Mouse (Mus musculus) duodenum, adult 2 months (tissue): Measurements from ENCODE around the gene Ccdc78. TPM values are rescaled to one million over a fixed set of nuclear protein-coding genes. Genes with fewer than 3 reads are reported as not detected.

Experiments used
- polyA plus RNA-seq: library from polyadenylated mRNA; depleted of rRNA; stranded (reverse); fragments of >200 nt; gene quantifications from 2 replicates; pipeline ENCODE4 v1.2.3, GENCODE M21; 2012; ENCODE audit warnings: low replicate concordance; rRNA removed

Ccdc78 gene
- polyA plus RNA-seq: 0.06 TPM in 1 of 2 replicates, not detected in the other

DNA sequence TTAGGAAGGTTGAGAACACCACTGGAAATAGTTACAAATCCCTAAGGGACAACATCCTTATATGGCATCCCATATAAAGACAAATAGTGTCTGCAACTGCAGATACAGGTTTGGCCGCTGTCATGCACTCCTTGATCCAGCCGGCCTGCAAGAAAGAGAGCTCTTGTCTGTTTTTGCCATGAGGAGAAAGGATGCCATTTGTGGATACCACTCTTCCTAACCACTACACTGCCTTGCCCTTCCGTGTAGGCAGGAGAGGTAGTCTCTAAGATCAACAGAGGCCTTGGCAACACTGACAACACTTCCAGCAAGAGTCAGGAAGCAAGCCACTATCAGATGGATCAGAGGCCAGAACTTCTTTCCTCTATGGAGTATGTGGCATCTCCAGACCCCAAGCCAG, at the start of gene Ccdc78:
Gene Ccdc78 (plus strand): TSS at position 301 of the 400 bp plus-strand sequence.

GRCm38 (mm10) chr17:25754241-25754640, 32.1 kb upstream of the Ccdc78 start, which contains the start of gene Msln:
Gene Msln, minus strand, starts transcription at chr17:25754378.

GRCm38 (mm10) chr17:25773549-25774120, 12.7 kb upstream of the Ccdc78 start, which contains the start of gene Narfl:
Gene Narfl, plus strand, starts transcription at chr17:25773776.

GRCm38 (mm10) chr17:25785281-25785745, 1.1 kb upstream of the Ccdc78 start, which contains the start of gene Haghl:
Gene Haghl, minus strand, starts transcription at chr17:25785673.

GRCm38 (mm10) chr17:25792615-25793014, 6.2 kb downstream of the Ccdc78 start, which contains the start of gene Fam173a:
Gene Fam173a, minus strand, starts transcription at chr17:25792901.

GRCm38 (mm10) chr17:25795609-25796092, 9.3 kb downstream of the Ccdc78 start, which contains the start of gene AC134908.4:
Gene AC134908.4, minus strand, starts transcription at chr17:25795659.

GRCm38 (mm10) chr17:25796951-25797369, 10.6 kb downstream of the Ccdc78 start, which contains the start of gene Metrn:
Gene Metrn, minus strand, starts transcription at chr17:25797136.

DNA sequence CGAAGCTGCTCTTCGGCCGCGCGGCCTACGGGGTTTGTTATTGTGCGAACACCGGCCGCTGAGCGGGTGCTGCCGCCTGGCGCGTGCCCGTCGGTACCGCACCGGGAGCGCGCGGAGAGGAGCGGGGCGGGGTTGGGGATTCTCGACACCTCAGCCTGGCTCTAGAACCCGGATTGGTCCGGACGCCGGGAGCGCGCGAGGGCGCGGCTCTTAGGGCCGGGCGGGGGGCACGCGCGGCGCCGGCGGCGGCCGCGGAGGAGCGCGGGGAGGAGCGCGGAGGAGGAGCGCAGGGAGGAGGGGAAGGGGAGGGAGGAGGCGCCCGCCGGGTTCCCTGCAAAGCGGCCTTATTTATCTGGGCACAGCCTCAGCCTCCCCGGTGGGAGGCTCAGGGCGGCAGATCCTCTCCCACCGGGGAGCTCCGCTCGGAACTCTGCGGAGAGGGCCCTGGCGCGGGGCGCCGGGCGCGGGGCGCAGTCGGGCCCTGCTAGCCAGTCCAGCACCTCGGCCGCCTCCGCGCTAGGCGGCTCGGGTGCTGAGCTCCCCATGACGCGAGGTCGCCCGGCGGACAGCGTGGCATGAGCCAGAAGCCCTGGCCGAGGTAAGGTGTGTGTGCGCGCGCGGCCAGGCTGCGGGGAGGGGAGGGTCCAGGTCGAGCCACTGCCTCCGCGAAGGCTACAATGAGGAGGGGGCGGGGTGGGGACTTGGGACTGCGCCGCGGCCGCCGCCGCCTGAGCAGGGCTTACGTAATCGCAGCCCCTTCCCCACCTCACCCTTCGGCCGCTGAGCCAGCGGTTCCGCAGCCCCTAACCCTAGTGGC, 22.6 kb downstream of the Ccdc78 start, which contains the start of gene Fbxl16:
Gene Fbxl16 (plus strand): TSS at position 297 of the 817 bp plus-strand sequence.

DNA sequence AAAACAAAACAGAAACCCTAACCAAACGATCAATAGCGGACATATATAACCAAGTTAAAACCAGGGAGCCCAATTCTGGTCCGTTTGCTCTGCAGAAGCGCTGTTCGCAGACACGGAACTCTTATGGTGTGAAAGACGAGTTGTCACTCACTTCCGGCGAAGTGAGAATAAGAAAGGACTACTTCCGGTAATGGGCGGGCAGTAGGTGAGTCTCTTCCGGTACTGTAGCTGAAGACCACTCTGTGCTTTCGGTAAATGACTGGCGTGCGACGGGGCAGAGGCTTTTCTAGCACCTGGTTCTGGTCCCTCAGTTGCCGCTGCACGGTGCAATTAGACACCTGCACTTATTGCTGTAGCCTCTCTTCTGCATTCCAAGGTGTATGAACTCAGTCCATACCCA, 37.1 kb downstream of the Ccdc78 start, which contains the start of gene Wdr24:
Gene Wdr24 (plus strand): TSS at position 176 of the 400 bp plus-strand sequence.

DNA sequence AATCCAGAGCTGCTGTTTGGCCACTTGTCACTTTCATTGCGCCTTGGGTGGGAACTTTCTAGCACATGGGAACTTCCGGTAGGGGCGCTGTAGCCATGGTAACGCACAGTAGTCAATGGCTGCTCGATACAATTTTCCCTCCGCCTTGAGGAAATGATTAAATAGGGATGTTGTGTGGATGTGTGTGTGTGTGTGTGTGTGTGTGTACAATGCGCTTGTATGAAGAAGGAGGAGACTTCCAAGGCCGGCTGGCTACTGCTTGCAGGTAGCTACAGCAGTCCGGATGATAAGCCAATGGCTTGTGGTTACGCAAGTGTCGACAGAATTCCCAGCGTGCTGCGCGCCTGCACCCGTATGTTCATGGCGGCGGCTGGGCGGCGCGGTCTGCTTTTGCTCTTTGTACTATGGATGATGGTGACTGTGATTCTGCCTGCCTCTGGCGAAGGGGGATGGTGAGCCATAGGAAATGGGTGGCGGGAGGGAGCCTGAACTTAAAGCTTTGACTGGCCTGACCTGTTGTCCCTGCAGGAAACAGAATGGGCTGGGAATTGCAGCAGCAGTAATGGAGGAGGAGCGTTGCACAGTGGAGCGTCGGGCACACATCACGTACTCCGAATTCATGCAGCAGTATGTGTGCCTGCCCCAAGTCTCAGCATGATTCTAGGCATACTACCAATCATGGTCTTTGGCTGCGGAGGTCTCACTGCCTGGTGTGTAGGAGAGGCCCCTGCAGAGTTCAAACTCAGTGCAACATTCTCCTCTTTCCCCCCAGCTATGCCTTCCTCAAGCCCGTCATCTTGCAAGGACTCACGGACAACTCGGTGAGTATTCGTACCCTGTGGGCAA, 42.6 kb downstream of the Ccdc78 start, which contains the start of gene Jmjd8:
Gene Jmjd8 (plus strand): TSS at position 156 of the 846 bp plus-strand sequence.

GRCm38 (mm10) chr17:25833291-25833663, 46.9 kb downstream of the Ccdc78 start, which contains the start of gene Stub1:
Gene Stub1, minus strand, starts transcription at chr17:25833404.

DNA sequence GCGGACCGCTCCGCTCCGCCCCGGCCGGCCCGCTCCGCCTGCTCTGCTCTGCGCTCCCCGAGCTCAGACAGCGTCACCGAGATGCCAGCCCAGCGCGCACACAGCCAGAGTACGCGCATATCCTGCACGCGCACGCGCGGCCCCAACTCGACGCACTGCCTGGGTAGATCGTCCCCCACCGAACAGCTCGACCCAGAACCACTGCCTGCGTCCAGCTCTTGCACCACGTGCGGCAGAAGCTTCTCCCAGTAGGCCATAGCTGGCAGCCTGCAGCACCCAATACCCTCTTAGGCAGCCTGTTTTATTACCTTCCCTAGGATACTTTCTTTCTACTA, 50.7 kb downstream of the Ccdc78 start, which contains the start of gene Rhbdl1:
Gene Rhbdl1 (minus strand): TSS at position 220 of the 335 bp plus-strand sequence.

Other genes starting within 250 kb of the Ccdc78 start
- gene Sox8, start 215.9 kb upstream of the Ccdc78 start, polyA plus RNA-seq: 0.35 and 0.44 TPM in 2 replicates
- gene Lmf1, start 207.5 kb upstream of the Ccdc78 start, polyA plus RNA-seq: 12.1 and 16.5 TPM in 2 replicates
- gene Gng13, start 69.4 kb upstream of the Ccdc78 start, polyA plus RNA-seq: 0.23 TPM in 1 of 2 replicates, not detected in the other
- gene Chtf18, start 59.2 kb upstream of the Ccdc78 start, polyA plus RNA-seq: 10.7 and 13.7 TPM in 2 replicates
- 23.9 and 28.5 TPM in 2 replicates for gene Rpusd1, start 58.9 kb upstream of the Ccdc78 start, polyA plus RNA-seq
- gene Mslnl, start 50.5 kb upstream of the Ccdc78 start, polyA plus RNA-seq: 0.27 and 0.29 TPM in 2 replicates
- gene Msln, start 32.2 kb upstream of the Ccdc78 start, polyA plus RNA-seq: 2.2 and 3.4 TPM in 2 replicates
- 11.9 and 15.5 TPM in 2 replicates for gene Narfl, start 12.8 kb upstream of the Ccdc78 start, polyA plus RNA-seq
- gene Haghl, start 907 bp upstream of the Ccdc78 start, polyA plus RNA-seq: 26.8 and 27.4 TPM in 2 replicates
- gene Fam173a, start 6.3 kb downstream of the Ccdc78 start, polyA plus RNA-seq: 94.1 and 137 TPM in 2 replicates
- not detected in 2 replicates for gene AC134908.4, start 9.1 kb downstream of the Ccdc78 start, polyA plus RNA-seq
- 29.1 and 38.2 TPM in 2 replicates for gene Metrn, start 10.6 kb downstream of the Ccdc78 start, polyA plus RNA-seq
- 2.5 and 4.1 TPM in 2 replicates for gene Fbxl16, start 22.5 kb downstream of the Ccdc78 start, polyA plus RNA-seq
- 27.2 and 27.4 TPM in 2 replicates for gene Wdr24, start 37.0 kb downstream of the Ccdc78 start, polyA plus RNA-seq
- 43.0 and 55.8 TPM in 2 replicates for gene Jmjd8, start 42.3 kb downstream of the Ccdc78 start, polyA plus RNA-seq
- 105 and 167 TPM in 2 replicates for gene Stub1, start 46.8 kb downstream of the Ccdc78 start, polyA plus RNA-seq
- gene Rhbdl1, start 50.7 kb downstream of the Ccdc78 start, polyA plus RNA-seq: 6.5 and 12.9 TPM in 2 replicates
- 68.5 and 82.6 TPM in 2 replicates for gene Gm20683, start 55.2 kb downstream of the Ccdc78 start, polyA plus RNA-seq
- gene Rhot2, start 58.3 kb downstream of the Ccdc78 start, polyA plus RNA-seq: 122 and 144 TPM in 2 replicates
- 9.5 and 30.5 TPM in 2 replicates for gene Wdr90, start 74.9 kb downstream of the Ccdc78 start, polyA plus RNA-seq
- gene Mcrip2, start 82.2 kb downstream of the Ccdc78 start, polyA plus RNA-seq: 135 and 209 TPM in 2 replicates
- gene Mettl26, start 88.5 kb downstream of the Ccdc78 start, polyA plus RNA-seq: 162 and 249 TPM in 2 replicates
- 1.3 and 1.9 TPM in 2 replicates for gene Wfikkn1, start 94.3 kb downstream of the Ccdc78 start, polyA plus RNA-seq
- gene Rab40c, start 133.1 kb downstream of the Ccdc78 start, polyA plus RNA-seq: 38.2 and 46.0 TPM in 2 replicates
- gene Pigq, start 158.4 kb downstream of the Ccdc78 start, polyA plus RNA-seq: 69.2 and 87.1 TPM in 2 replicates
- gene Nhlrc4, start 158.4 kb downstream of the Ccdc78 start, polyA plus RNA-seq: not detected in 2 replicates
- not detected in 2 replicates for gene A930017K11Rik, start 166.0 kb downstream of the Ccdc78 start, polyA plus RNA-seq
- 74.2 and 92.9 TPM in 2 replicates for gene Capn15, start 199.2 kb downstream of the Ccdc78 start, polyA plus RNA-seq